Mouse (Mus musculus) midbrain, postnatal 0 days (tissue): ENCODE data around the gene Zfp654. TPM values are rescaled to one million over a fixed set of nuclear protein-coding genes. Genes with fewer than 3 reads are reported as not detected.
A peak's percentile ranks its signal among the peaks of the same experiment; 100 is the strongest.

ENCODE experiments used
- ATAC-seq: fragments of 200-750 bp; cut with Nextera tagmentation; 2 replicates; pipeline ENCODE4 v1.8.0; 2017; ENCODE audit warnings: moderate number of reproducible peaks, mild to moderate bottlenecking, moderate TSS enrichment, moderate library complexity; ENCODE audit not compliant: low FRiP score
- DNase-seq: peaks from one replicate; pipeline ENCODE4 v3.0.0-alpha.2; 2015; ENCODE audit warnings: low spot score
- H3K27ac ChIP-seq: fragments of 300-500 bp; sonication (generic); 2 replicates; pipeline ENCODE4 v1.5.1; 2014; ENCODE audit warnings: low read depth, mild to moderate bottlenecking, low read length, mixed read lengths
- H3K27me3 ChIP-seq: fragments of 300-500 bp; sonication (generic); 2 replicates; pipeline ENCODE4 v1.6.1; 2014; ENCODE audit warnings: low read length, control low read depth, mixed read lengths; ENCODE audit not compliant: insufficient read depth
- H3K36me3 ChIP-seq: fragments of 300-500 bp; sonication (generic); 2 replicates; pipeline ENCODE4 v1.6.1; 2014; ENCODE audit warnings: low read length, control low read depth, mixed read lengths; ENCODE audit not compliant: insufficient read depth
- H3K4me1 ChIP-seq: fragments of 300-500 bp; sonication (generic); 2 replicates; pipeline ENCODE4 v1.6.1; 2014; ENCODE audit warnings: mild to moderate bottlenecking, control low read depth, antibody characterized with exemption, low read length, mixed read lengths; ENCODE audit not compliant: insufficient read depth
- H3K4me2 ChIP-seq: fragments of 300-500 bp; sonication (generic); 2 replicates; pipeline ENCODE4 v1.6.1; 2014; ENCODE audit warnings: low read depth, mild to moderate bottlenecking, low read length, mixed read lengths; ENCODE audit not compliant: poor library complexity, severe bottlenecking
- H3K4me3 ChIP-seq: fragments of 300-500 bp; sonication (generic); 2 replicates; pipeline ENCODE4 v1.5.1; 2014; ENCODE audit warnings: low read depth, mild to moderate bottlenecking, low read length, moderate library complexity
- H3K9ac ChIP-seq: fragments of 300-500 bp; sonication (generic); replicated peaks from 2 replicates; pipeline ENCODE4 v1.6.1; 2014; ENCODE audit warnings: mild to moderate bottlenecking, low read length, moderate library complexity, mixed read lengths; ENCODE audit not compliant: poor library complexity, severe bottlenecking
- H3K9me3 ChIP-seq: fragments of 300-500 bp; sonication (generic); 2 replicates; pipeline ENCODE4 v1.6.1; 2016; ENCODE audit warnings: low read length, control low read depth
- CTCF ChIP-seq: IDR thresholded peaks from 2 replicates; pipeline ENCODE4 v1.5.1; 2016; ENCODE audit warnings: antibody characterized with exemption, mild to moderate bottlenecking
- WGBS: fragments of 180-500 bp; shearing (Covaris S2); extraction: QIAGEN DNeasy Blood & Tissue Kit; methylation state at CpG from one replicate; pipeline ENCODE4 v1.1.7; 2014; 5-methylcytosine and 5-hydroxymethylcytosine counted together
- polyA plus RNA-seq: library from polyadenylated mRNA; unstranded; fragments of >200 nt; fragmentation: Nextera tagmentation; extraction: Ambion mirVana; gene quantifications from 2 replicates; pipeline ENCODE4 v1.2.1, GENCODE M21; 2015
- total RNA-seq: library from RNA; depleted of rRNA; stranded (reverse); fragments of >200 nt; gene quantifications from 2 replicates; pipeline ENCODE4 v1.2.3, GENCODE M21; 2014

Zfp654 gene
- total and polyA plus RNA-seq, 2 experiments from 2014 or later: 2.7 to 8.4 TPM

- no peak for TF ChIP-seq CTCF
- H3K4me2 ChIP-seq: no peak overlapping the region
- no peaks in the 10 kb centered on the region; the same call in 1 of the 2 replicates for H3K36me3 ChIP-seq
- no peak for DNase-seq
- H3K9ac ChIP-seq: no peak overlapping the region
- H3K9me3 ChIP-seq: no peaks in the 10 kb centered on the region
- H3K4me1 ChIP-seq: no peaks in the 10 kb centered on the region
- WGBS: 90% methylated on average over 7 of the region's 7 CpGs
- no peak overlapping the region for H3K27ac ChIP-seq
- no peaks in the 10 kb centered on the region for H3K27me3 ChIP-seq
- H3K4me3 ChIP-seq: no peak overlapping the region
- no peak for ATAC-seq
Observed at GRCm38 (mm10) chr16:64757666-64758400, 93.6 kb downstream of the Zfp654 start.

- no peak overlapping the region for H3K4me2 ChIP-seq
- TF ChIP-seq CTCF: no peak
- no peak for ATAC-seq
- 86% methylated on average over 6 of the region's 6 CpGs for WGBS
- no peak overlapping the region for H3K4me3 ChIP-seq
- no peaks in the 10 kb centered on the region for H3K9me3 ChIP-seq
- no peak overlapping the region for H3K9ac ChIP-seq
- DNase-seq: no peak
- no peak overlapping the region for H3K27ac ChIP-seq
- H3K36me3 ChIP-seq: no peaks in the 10 kb centered on the region; the same call in 1 of the 2 replicates
- H3K27me3 ChIP-seq: no peaks in the 10 kb centered on the region
- H3K4me1 ChIP-seq: no peaks in the 10 kb centered on the region
Observed at GRCm38 (mm10) chr16:64756321-64756720, 95.1 kb downstream of the Zfp654 start.

- Histone ChIP-seq H3K4me2 (no peak overlapping the region), H3K27me3 (no peaks in the 10 kb centered on the region), H3K36me3 (no peaks in the 10 kb centered on the region; the same call in 1 of the 2 replicates), H3K9ac (no peak overlapping the region), H3K27ac (no peak overlapping the region), H3K9me3 (no peaks in the 10 kb centered on the region), H3K4me1 (no peaks in the 10 kb centered on the region), H3K4me3 (no peak overlapping the region)
- WGBS: 45% methylated on average over 3 of the region's 3 CpGs
- DNase-seq (peak; percentile 86), ATAC-seq (peak; percentile 52; the same call in 1 of the 2 replicates)
- peak; percentile 82 for TF ChIP-seq CTCF
Observed at GRCm38 (mm10) chr16:64754743-64755139, 96.7 kb downstream of the Zfp654 start.

GRCm38 (mm10) chr16:64753990-64754742 is 97.3 kb downstream of the Zfp654 start:
- 67% methylated on average over 3 of the region's 3 CpGs for WGBS
- no peak overlapping the region for H3K27ac ChIP-seq
- H3K4me1 ChIP-seq: no peaks in the 10 kb centered on the region
- ATAC-seq: no peak
- H3K4me2 ChIP-seq: no peak overlapping the region
- no peak for DNase-seq
- H3K9ac ChIP-seq: no peak overlapping the region
- TF ChIP-seq CTCF: no peak
- H3K4me3 ChIP-seq: no peak overlapping the region
- no peaks in the 10 kb centered on the region for H3K9me3 ChIP-seq
- no peaks in the 10 kb centered on the region for H3K27me3 ChIP-seq
- H3K36me3 ChIP-seq: no peaks in the 10 kb centered on the region; the same call in 1 of the 2 replicates

- no peaks in the 10 kb centered on the region for H3K36me3 ChIP-seq
- peak; percentile 99 for TF ChIP-seq CTCF
- DNase-seq: peak; percentile 90
- H3K9me3 ChIP-seq: no peaks in the 10 kb centered on the region
- no peak overlapping the region for H3K27ac ChIP-seq
- H3K27me3 ChIP-seq: no peaks in the 10 kb centered on the region
- H3K9ac ChIP-seq: no peak overlapping the region
- WGBS: 10% methylated on average over 10 of the region's 10 CpGs
- H3K4me1 ChIP-seq: no peaks in the 10 kb centered on the region
- no peak for ATAC-seq
- H3K4me2 ChIP-seq: no peak overlapping the region
- H3K4me3 ChIP-seq: no peak overlapping the region
Observed at GRCm38 (mm10) chr16:64748237-64748636, 103.2 kb downstream of the Zfp654 start.

GRCm38 (mm10) chr16:64745089-64745488 is 106.4 kb downstream of the Zfp654 start:
- DNase-seq: no peak
- Histone ChIP-seq H3K4me3 (no peak overlapping the region), H3K9ac (no peak overlapping the region), H3K4me1 (no peaks in the 10 kb centered on the region), H3K9me3 (no peaks in the 10 kb centered on the region), H3K36me3 (no peaks in the 10 kb centered on the region), H3K4me2 (no peak overlapping the region), H3K27ac (no peak overlapping the region), H3K27me3 (no peaks in the 10 kb centered on the region)
- ATAC-seq: no peak
- 93% methylated on average over 4 of the region's 4 CpGs for WGBS
- TF ChIP-seq CTCF: no peak
